Mouse (Mus musculus) bone marrow, adult 2 months (tissue): ENCODE results near the gene Il9r. TPM values are rescaled to one million over a fixed set of nuclear protein-coding genes. Genes with fewer than 3 reads are reported as not detected.

Experiments
- H3K27ac ChIP-seq: fragments of 200-500 bp; 2 replicates; pipeline ENCODE4 v1.5.1; 2012; ENCODE audit warnings: low read depth, mild to moderate bottlenecking, control low read depth, inconsistent platforms, low read length; ENCODE audit not compliant: control insufficient read depth, poor library complexity, insufficient read depth
- H3K4me1 ChIP-seq: fragments of 200-500 bp; 2 replicates; pipeline ENCODE4 v1.6.1; 2011; ENCODE audit warnings: low read length; ENCODE audit not compliant: control insufficient read depth, insufficient read depth
- H3K4me3 ChIP-seq: fragments of 200-500 bp; replicated peaks from 2 replicates; pipeline ENCODE3; 2011; ENCODE audit warnings: mild to moderate bottlenecking, low read depth, low read length, control low read depth; ENCODE audit not compliant: control insufficient read depth
- CTCF ChIP-seq: fragments of 200-500 bp; IDR thresholded peaks from 2 replicates; pipeline ENCODE4 v1.5.1; 2011; ENCODE audit warnings: low read length, control low read depth; ENCODE audit not compliant: control insufficient read depth, insufficient read depth
- POLR2A ChIP-seq: fragments of 200-500 bp; IDR thresholded peaks from 2 replicates; pipeline ENCODE4 v1.6.1; 2011; ENCODE audit warnings: low read depth, mild to moderate bottlenecking, control low read depth, low read length, borderline replicate concordance; ENCODE audit not compliant: control insufficient read depth
- WGBS: fragments of 180-500 bp; shearing (Covaris S2); methylation state at CpG from one replicate; pipeline ENCODE4 v1.1.7; 2018; 5-methylcytosine and 5-hydroxymethylcytosine counted together
- polyA plus RNA-seq: library from polyadenylated mRNA; stranded (reverse); fragments of >200 nt; gene quantifications from 2 replicates; pipeline ENCODE4 v1.2.4, GENCODE M21; 2011; ENCODE audit warnings: low replicate concordance; ENCODE audit not compliant: missing spikeins, insufficient read depth, insufficient read length

Gene Il9r
- polyA plus RNA-seq, 1 experiment: 0.55 TPM

DNA sequence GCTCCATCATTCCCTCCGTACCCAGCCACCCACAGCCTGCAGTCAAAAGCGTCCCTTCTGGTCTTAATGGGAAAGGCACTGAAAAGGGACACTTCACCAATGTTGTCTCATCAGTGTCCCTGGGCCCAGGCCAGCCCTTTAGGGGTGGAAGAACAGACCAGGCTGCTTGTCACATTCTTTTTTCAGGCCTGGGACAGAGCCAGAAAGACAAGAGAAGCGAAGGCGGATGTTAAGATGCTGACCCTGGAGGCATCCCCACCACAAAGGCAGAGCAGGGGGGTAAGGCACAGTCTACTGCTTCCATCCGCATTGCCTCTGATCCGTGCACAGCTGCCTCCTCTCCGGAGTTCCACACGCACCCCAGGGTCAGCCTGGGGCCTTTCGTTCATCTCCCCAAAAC lies 10.0 kb downstream of the Il9r start:
- H3K27ac ChIP-seq: no peak overlapping the region
- no peaks in the 10 kb centered on the region for H3K4me1 ChIP-seq
- TF ChIP-seq POLR2A (no peak), CTCF (no peak)
- 85% methylated on average over 9 of the region's 9 CpGs for WGBS
- H3K4me3 ChIP-seq: no peak overlapping the region

GRCm38 (mm10) chr11:32189434-32189833 lies 10.6 kb downstream of the Il9r start:
- no peak overlapping the region for H3K4me3 ChIP-seq
- 89% methylated on average over 5 of the region's 5 CpGs for WGBS
- no peaks in the 10 kb centered on the region for H3K4me1 ChIP-seq
- no peak overlapping the region for H3K27ac ChIP-seq
- no peak for TF ChIP-seq CTCF
- no peak for TF ChIP-seq POLR2A

DNA sequence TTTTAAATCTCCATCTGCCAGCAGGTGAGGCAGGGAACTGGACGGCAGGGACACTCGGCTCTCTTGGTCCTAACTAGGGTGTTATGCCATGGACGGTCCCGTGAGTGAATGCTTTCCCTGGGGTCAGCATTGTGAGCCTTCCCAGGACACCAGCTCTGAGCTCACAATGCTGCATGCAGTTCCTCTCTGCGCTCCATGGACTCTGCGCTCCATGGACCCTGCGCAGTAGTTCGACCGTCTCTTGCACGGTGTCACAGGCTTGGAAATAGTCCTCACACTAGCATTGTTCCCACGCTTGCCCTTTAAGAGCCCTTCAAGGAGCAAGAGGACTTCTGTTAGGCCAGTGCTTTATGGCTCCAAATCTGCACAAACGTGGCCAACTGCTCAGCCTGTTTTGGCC lies 11.2 kb downstream of the Il9r start:
- Histone ChIP-seq H3K27ac (no peak overlapping the region; the same call in 1 of the 2 replicates), H3K4me3 (no peak overlapping the region), H3K4me1 (no peaks in the 10 kb centered on the region)
- TF ChIP-seq POLR2A: no peak
- no peak for TF ChIP-seq CTCF
- WGBS: 84% methylated on average over 12 of the region's 12 CpGs

DNA sequence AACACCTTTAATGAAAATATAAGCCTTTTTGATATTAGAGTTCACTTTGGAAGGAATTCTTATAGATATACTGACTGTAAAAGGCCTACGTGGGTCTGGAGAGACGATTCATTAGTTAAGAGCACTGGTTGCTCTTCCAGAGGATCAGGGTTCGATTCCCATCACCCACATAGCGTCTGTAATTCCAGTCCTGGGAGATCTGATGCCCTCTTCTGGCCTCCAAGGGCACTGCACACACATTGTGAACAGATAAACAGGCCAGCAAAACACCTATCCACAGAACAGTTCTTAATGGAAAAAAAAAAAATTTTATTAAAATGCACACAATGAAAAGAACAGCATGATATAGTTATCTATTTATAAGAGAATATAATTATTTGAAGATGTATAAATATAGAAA lies 12.8 kb downstream of the Il9r start:
- WGBS: 87% methylated on average over 4 of the region's 4 CpGs
- Histone ChIP-seq H3K4me3 (no peak overlapping the region), H3K4me1 (no peaks in the 10 kb centered on the region), H3K27ac (no peak overlapping the region)
- TF ChIP-seq CTCF (peak; percentile 19; the same call in 1 of the 2 replicates), POLR2A (no peak)

- TF ChIP-seq CTCF: no peak
- TF ChIP-seq POLR2A: no peak
- 84% methylated on average over 3 of the region's 3 CpGs for WGBS
- Histone ChIP-seq H3K4me1 (no peaks in the 10 kb centered on the region), H3K27ac (no peak overlapping the region), H3K4me3 (no peak overlapping the region)
These were observed 14.0 kb downstream of the Il9r start for GRCm38 (mm10) chr11:32186031-32186430.

DNA sequence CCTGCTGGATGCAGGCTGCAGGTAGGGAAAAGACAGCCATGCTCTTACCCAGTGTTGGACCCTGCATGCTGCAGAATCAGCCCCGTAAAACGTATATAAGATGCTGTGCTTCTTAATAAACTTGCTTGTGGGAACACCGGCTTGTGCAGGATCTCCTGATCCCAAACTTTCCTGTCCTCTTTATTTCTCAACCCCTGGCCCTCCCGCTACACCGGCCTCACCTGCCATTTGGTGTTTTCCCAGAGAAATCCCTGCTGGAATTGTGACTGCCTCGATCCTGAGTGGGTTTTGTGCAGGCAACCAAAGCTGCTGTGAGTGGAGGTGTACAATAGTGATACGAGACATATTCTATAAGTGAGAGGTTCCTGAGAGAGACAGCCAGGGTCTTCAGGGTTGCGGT lies 15.6 kb downstream of the Il9r start:
- Histone ChIP-seq H3K4me3 (no peak overlapping the region), H3K27ac (no peak overlapping the region), H3K4me1 (no peaks in the 10 kb centered on the region)
- 91% methylated on average over 8 of the region's 8 CpGs for WGBS
- TF ChIP-seq POLR2A: no peak
- no peak for TF ChIP-seq CTCF

- TF ChIP-seq CTCF: peak; percentile 76
- no peak for TF ChIP-seq POLR2A
- H3K4me3 ChIP-seq: no peak overlapping the region
- H3K27ac ChIP-seq: no peak overlapping the region
- 42% methylated on average over 25 of the region's 25 CpGs for WGBS
- H3K4me1 ChIP-seq: no peaks in the 10 kb centered on the region
These were observed 17.9 kb downstream of the Il9r start for GRCm38 (mm10) chr11:32181973-32182868.

- TF ChIP-seq POLR2A: no peak
- H3K4me1 ChIP-seq: no peaks in the 10 kb centered on the region
- WGBS: 82% methylated on average over 4 of the region's 4 CpGs
- H3K27ac ChIP-seq: no peak overlapping the region
- H3K4me3 ChIP-seq: no peak overlapping the region
These were observed 18.8 kb downstream of the Il9r start for GRCm38 (mm10) chr11:32181246-32181645.

DNA sequence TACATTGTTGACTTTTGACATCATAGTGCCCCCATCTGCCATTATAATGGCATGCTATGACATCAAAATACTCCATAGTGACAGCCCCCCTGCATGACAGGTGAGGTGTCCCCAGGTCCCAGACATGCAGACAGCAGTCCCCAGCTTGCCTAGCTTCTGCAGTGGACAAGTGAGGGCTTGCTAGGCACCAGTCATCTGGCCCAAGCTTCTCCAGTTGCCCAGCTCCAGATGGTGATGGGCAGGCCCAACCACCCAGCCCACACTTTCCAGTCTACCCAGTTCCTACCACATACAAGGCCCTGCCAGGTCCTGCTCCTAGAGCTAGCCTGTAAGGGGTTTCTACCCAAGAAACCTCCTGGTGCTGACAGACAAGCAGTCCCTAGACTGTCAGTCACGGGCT lies 21.6 kb downstream of the Il9r start:
- Histone ChIP-seq H3K4me3 (no peak overlapping the region), H3K4me1 (no peaks in the 10 kb centered on the region), H3K27ac (no peak overlapping the region)
- TF ChIP-seq POLR2A: no peak
- WGBS: 79% methylated on average over 1 of the region's 1 CpGs
